ENCODE assay signal across 8 mouse cellular contexts in genomic region chr16:92300649-92301411, GRCm38 (mm10). TPM values are rescaled to one million over a fixed set of nuclear protein-coding genes. Genes with fewer than 3 reads are reported as not detected.
A peak's percentile ranks its signal among the peaks of the same experiment; 100 is the strongest.
DNase-seq lines count a peak whose midpoint lies in the region; ATAC-seq and TF ChIP-seq lines count a peak whose summit lies in the region.

Smim11 (plus strand) TSS chr16:92301286.

- peak within 1 kb of the TSS; percentile 90 for H3K9ac ChIP-seq in heart, embryonic 11.5 days (ENCODE audit: low read depth, low read length)
- peak within 1 kb of the TSS; percentile 88 for H3K9ac ChIP-seq in kidney, embryonic 16.5 days (replicated peaks; ENCODE audit: low read length)
- H3K9ac ChIP-seq in liver, adult 2 months (ENCODE audit: low read depth, low read length) = peak within 1 kb of the TSS; percentile 81

- DNase-seq in brain, embryonic 14.5 days (ENCODE audit: low read depth) = peak; percentile 100
- peak; percentile 95 for DNase-seq in liver, adult 2 months (ENCODE audit: extremely low read depth, low read depth, low spot score)
- peak; percentile 96 for DNase-seq in splenic B cell, adult 2 months (ENCODE audit: low read depth, low spot score)

- H3K79me2 ChIP-seq in C2C12 (ENCODE audit: control insufficient read depth, insufficient read depth) = peaks cover 10% of the 10 kb centered on the region
- no peaks in the 10 kb centered on the region; the same call in 1 of the 2 replicates for H3K79me2 ChIP-seq in liver, adult 2 months (ENCODE audit: control insufficient read depth, insufficient read depth, low read length)
- H3K79me2 ChIP-seq in myocyte (ENCODE audit: control insufficient read depth, insufficient read depth) = no peaks in the 10 kb centered on the region

- H3K4me3 ChIP-seq in C2C12 (ENCODE audit: insufficient read depth, poor library complexity, severe bottlenecking) (peak within 1 kb of the TSS; percentile 65), myocyte (peak within 1 kb of the TSS; percentile 88)
- H3K4me3 ChIP-seq in erythroblast, embryonic 14.5 days (replicated peaks) = peak within 1 kb of the TSS; percentile 76
- peak within 1 kb of the TSS; percentile 72 for H3K4me3 ChIP-seq in heart, embryonic 11.5 days (ENCODE audit: low read depth, low read length)
- peak within 1 kb of the TSS; percentile 83 for H3K4me3 ChIP-seq in kidney, embryonic 16.5 days (ENCODE audit: low read length)
- H3K4me3 ChIP-seq in liver, adult 2 months (ENCODE audit: insufficient read depth, low read depth, low read length) = peak within 1 kb of the TSS; percentile 71

- peak within 1 kb of the TSS; percentile 80 for H3K27ac ChIP-seq in heart, embryonic 11.5 days (ENCODE audit: low read depth, low read length)
- peak within 1 kb of the TSS; percentile 78 for H3K27ac ChIP-seq in kidney, embryonic 16.5 days (ENCODE audit: low read length)
- peak within 1 kb of the TSS; percentile 56 for H3K27ac ChIP-seq in liver, adult 2 months (replicated peaks; ENCODE audit: insufficient read depth, low read depth, low read length)

- TF ChIP-seq CTCF in C2C12 (IDR thresholded peaks at IDR 0.05; ENCODE audit: control insufficient read depth, insufficient read depth, insufficient read length) = no peak
- no peak for TF ChIP-seq CTCF in brain, embryonic 14.5 days (IDR thresholded peaks at IDR 0.05; ENCODE audit: borderline replicate concordance, extremely low read depth, insufficient read depth, insufficient read length)
- TF ChIP-seq CTCF in liver, adult 2 months (IDR thresholded peaks at IDR 0.05; ENCODE audit: low read depth, low read length) = no peak

- H3ac ChIP-seq in C2C12 (ENCODE audit: control insufficient read depth, insufficient read length, low read depth) (peak within 1 kb of the TSS; percentile 72), myocyte (ENCODE audit: control insufficient read depth, insufficient read length) (peak within 1 kb of the TSS; percentile 14)

- H3K36me3 ChIP-seq in C2C12 (ENCODE audit: control insufficient read depth, insufficient read depth) (peaks cover 4% of the 10 kb centered on the region), myocyte (ENCODE audit: control insufficient read depth, insufficient read depth) (no peaks in the 10 kb centered on the region)
- H3K36me3 ChIP-seq in erythroblast, embryonic 14.5 days (ENCODE audit: control insufficient read depth) = peaks cover 4% of the 10 kb centered on the region
- H3K36me3 ChIP-seq in heart, embryonic 11.5 days (ENCODE audit: control insufficient read depth, insufficient read depth, low read length) = no peaks in the 10 kb centered on the region
- no peaks in the 10 kb centered on the region for H3K36me3 ChIP-seq in kidney, embryonic 16.5 days (ENCODE audit: insufficient read depth, low read length)
- H3K36me3 ChIP-seq in liver, adult 2 months (ENCODE audit: control insufficient read depth, insufficient read depth, low read length) = no peaks in the 10 kb centered on the region; the same call in 1 of the 2 replicates
- H3K36me3 ChIP-seq in splenic B cell, adult 2 months (ENCODE audit: control insufficient read depth, insufficient read depth, low read length, poor library complexity, severe bottlenecking) = no peaks in the 10 kb centered on the region; the same call in 1 of the 2 replicates

- H3K4me1 ChIP-seq in erythroblast, embryonic 14.5 days (ENCODE audit: control insufficient read depth) = peaks cover 37% of the 10 kb centered on the region
- H3K4me1 ChIP-seq in heart, embryonic 11.5 days (ENCODE audit: control insufficient read depth, insufficient read depth, low read length) = peaks cover 14% of the 10 kb centered on the region
- peaks cover 19% of the 10 kb centered on the region for H3K4me1 ChIP-seq in kidney, embryonic 16.5 days (ENCODE audit: insufficient read depth, low read length)
- peaks cover 9% of the 10 kb centered on the region for H3K4me1 ChIP-seq in liver, adult 2 months (ENCODE audit: control insufficient read depth, insufficient read depth, low read length)

- peak; percentile 55; the same call in 1 of the 2 replicates for TF ChIP-seq POLR2A in brain, embryonic 14.5 days (IDR thresholded peaks at IDR 0.05; ENCODE audit: borderline replicate concordance, extremely low read depth, insufficient read depth, insufficient read length, poor library complexity, severe bottlenecking)
- TF ChIP-seq POLR2A in liver, adult 2 months (IDR thresholded peaks at IDR 0.05; ENCODE audit: extremely low read depth, insufficient read depth, low read length) = 0 out of 2 replicates have a peak, but pooled peaks have one; percentile 56
- peak; percentile 69 for TF ChIP-seq POLR2A in myocyte (IDR thresholded peaks at IDR 0.05; ENCODE audit: insufficient read length, low read depth)

- H3K9me3 ChIP-seq in erythroblast, embryonic 14.5 days (ENCODE audit: control insufficient read depth, low read length) = no peaks in the 10 kb centered on the region
- no peaks in the 10 kb centered on the region for H3K9me3 ChIP-seq in heart, embryonic 11.5 days (replicated peaks; ENCODE audit: control insufficient read depth, low read length)
- no peaks in the 10 kb centered on the region for H3K9me3 ChIP-seq in kidney, embryonic 16.5 days (ENCODE audit: low read length)

- peak within 1 kb of the TSS; percentile 90 for H3K4me2 ChIP-seq in heart, embryonic 11.5 days
- H3K4me2 ChIP-seq in kidney, embryonic 16.5 days (replicated peaks; ENCODE audit: low read depth, low read length) = peak within 1 kb of the TSS; percentile 85
- H3K4me2 ChIP-seq in myocyte (ENCODE audit: low read depth) = peak within 1 kb of the TSS; percentile 98

- peak; percentile 83 for ATAC-seq in heart, embryonic 11.5 days (replicated peaks; ENCODE audit: insufficient number of reproducible peaks, low FRiP score, low TSS enrichment)
- ATAC-seq in kidney, embryonic 16.5 days (ENCODE audit: low FRiP score, low TSS enrichment) = peak; percentile 93

- 8% methylated on average over 32 of the region's 32 CpGs for WGBS in heart, embryonic 11.5 days (ENCODE audit: insufficient replicate concordance)
- WGBS in kidney, embryonic 16.5 days = 11% methylated on average over 32 of the region's 32 CpGs
- 6% methylated on average over 32 of the region's 32 CpGs for WGBS in liver, adult 2 months

- H3K79me3 ChIP-seq in C2C12 (ENCODE audit: low read depth) = no peaks in the 10 kb centered on the region

- H3K27me3 ChIP-seq in C2C12 (ENCODE audit: control insufficient read depth, insufficient read depth, insufficient read length) = peaks cover 8% of the 10 kb centered on the region
- H3K27me3 ChIP-seq in erythroblast, embryonic 14.5 days (ENCODE audit: control insufficient read depth) = peaks cover 3% of the 10 kb centered on the region
- no peaks in the 10 kb centered on the region for H3K27me3 ChIP-seq in heart, embryonic 11.5 days (ENCODE audit: control insufficient read depth, insufficient read depth, low read length)
- H3K27me3 ChIP-seq in kidney, embryonic 16.5 days (ENCODE audit: insufficient read depth, low read length) = no peaks in the 10 kb centered on the region
- no peaks in the 10 kb centered on the region for H3K27me3 ChIP-seq in liver, adult 2 months (ENCODE audit: control insufficient read depth, insufficient read depth, low read length)
- peaks cover 7% of the 10 kb centered on the region for H3K27me3 ChIP-seq in myocyte (ENCODE audit: control insufficient read depth, insufficient read depth, insufficient read length)
- H3K27me3 ChIP-seq in splenic B cell, adult 2 months (ENCODE audit: control insufficient read depth, insufficient read depth, low read length, poor library complexity, severe bottlenecking) = no peaks in the 10 kb centered on the region

TF ChIP-seq in C2C12, 6 proteins besides CTCF, POLR2A, EP300 and RAD21:
- TF ChIP-seq MYOG (IDR thresholded peaks at IDR 0.05; ENCODE audit: control insufficient read depth, extremely low read depth, insufficient read length) (no peak), MYOD1 (IDR thresholded peaks at IDR 0.05; ENCODE audit: control insufficient read depth, insufficient read length, low read depth) (no peak)

TF ChIP-seq in myocyte, 11 proteins besides CTCF, POLR2A, EP300 and RAD21:
- TF ChIP-seq MAX (IDR thresholded peaks at IDR 0.05; ENCODE audit: low read depth) = no peak
- no peak for TF ChIP-seq MYOD1 (IDR thresholded peaks at IDR 0.05; ENCODE audit: control insufficient read depth in 1 of 3, insufficient read length in 2 of 3, low read depth in 2 of 3)
- no peak for TF ChIP-seq USF1 (IDR thresholded peaks at IDR 0.05; ENCODE audit: low read depth)
- TF ChIP-seq MYOG (IDR thresholded peaks at IDR 0.05; ENCODE audit: control insufficient read depth in 1 of 3, insufficient read depth in 1 of 3, insufficient read length in 2 of 3, low read depth in 2 of 3) = no peak
- TF ChIP-seq REST (IDR thresholded peaks at IDR 0.05; ENCODE audit: insufficient read depth, insufficient read length) = no peak
- TF ChIP-seq TCF12 (IDR thresholded peaks at IDR 0.05; ENCODE audit: insufficient read depth, poor library complexity, severe bottlenecking) = no peak
- no peak for TF ChIP-seq E2F4 (IDR thresholded peaks at IDR 0.05; ENCODE audit: insufficient read depth)
- TF ChIP-seq TCF3 (IDR thresholded peaks at IDR 0.05; ENCODE audit: insufficient read length, low read depth) = no peak
- TF ChIP-seq POLR2AphosphoS2 (IDR thresholded peaks at IDR 0.05; ENCODE audit: insufficient read length, low read depth) = no peak
- no peak for TF ChIP-seq CEBPB (IDR thresholded peaks at IDR 0.05; ENCODE audit: insufficient read depth, poor library complexity, severe bottlenecking)
- no peak for TF ChIP-seq SRF (IDR thresholded peaks at IDR 0.05; ENCODE audit: control insufficient read depth, insufficient read length, low read depth)

RNA-seq across cellular contexts. Expression of gene Smim11, which starts in this region (rescaled TPM):
- 82.4 TPM for polyA plus RNA-seq in C2C12 (2012; fragmentation: generic; extraction: Trizol)
- polyA plus RNA-seq in brain, embryonic 14.5 days (2012; rRNA removed) = 32.6 and 45.5 TPM in 2 replicates
- 0.94 and 1.2 TPM in 2 replicates for polyA plus RNA-seq in erythroblast, embryonic 14.5 days (2012)
- 117 and 119 TPM in 2 replicates for polyA plus RNA-seq in heart, embryonic 11.5 days (2014; fragmentation: Nextera tagmentation; extraction: Ambion mirVana)
- 101 and 110 TPM in 2 replicates for polyA plus RNA-seq in kidney, embryonic 16.5 days (2015; fragmentation: Nextera tagmentation; extraction: Ambion mirVana)
- total RNA-seq in liver, adult 2 months (2014; rRNA removed) = 17.4 and 22.3 TPM in 2 replicates
- polyA plus RNA-seq in liver, adult 2 months (2012; rRNA removed) = 13.6 and 19.2 TPM in 2 replicates
- polyA plus RNA-seq in myocyte (2012; fragmentation: generic; extraction: Trizol) = 99.4 TPM

Comparison
In these comparisons a context has a peak if more than half of its experiments do, and no peak if none do; other contexts are left out.
1. Peak in every context shown above with its lines: DNase-seq, ATAC-seq, H3K4me3 ChIP-seq and H3K27ac ChIP-seq.